Mouse (Mus musculus) C2C12 (cell line): ENCODE measurements around the gene Sertad3. TPM values are rescaled to one million over a fixed set of nuclear protein-coding genes. Genes with fewer than 3 reads are reported as not detected.

Source experiments
- H3K27me3 ChIP-seq: one replicate; pipeline ENCODE4 v1.6.1; 2011; ENCODE audit not compliant: control insufficient read depth, insufficient read depth, insufficient read length
- H3K36me3 ChIP-seq: one replicate; pipeline ENCODE4 v1.6.1; 2011; ENCODE audit not compliant: control insufficient read depth, insufficient read depth
- H3K4me3 ChIP-seq: one replicate; pipeline ENCODE4 v1.5.1; 2011; ENCODE audit warnings: mild to moderate bottlenecking, control low read depth; ENCODE audit not compliant: poor library complexity, insufficient read depth, severe bottlenecking
- H3K79me2 ChIP-seq: one replicate; pipeline ENCODE4 v1.6.1; 2011; ENCODE audit not compliant: control insufficient read depth, insufficient read depth
- H3K79me3 ChIP-seq: one replicate; pipeline ENCODE4 v1.6.1; 2011; ENCODE audit warnings: low read depth, control low read depth
- H3ac ChIP-seq: one replicate; pipeline ENCODE3; 2011; ENCODE audit warnings: low read depth; ENCODE audit not compliant: control insufficient read depth, insufficient read length
- CEBPB ChIP-seq: IDR thresholded peaks from one replicate; pipeline ENCODE4 v1.6.1; 2011; ENCODE audit warnings: low read depth, mild to moderate bottlenecking, control low read depth, moderate library complexity
- CTCF ChIP-seq: IDR thresholded peaks from one replicate; pipeline ENCODE4 v1.5.1; 2011; ENCODE audit not compliant: control insufficient read depth, insufficient read depth, insufficient read length
- FOSL1 ChIP-seq: IDR thresholded peaks from one replicate; pipeline ENCODE4 v1.8.0; 2011; ENCODE audit warnings: mild to moderate bottlenecking, low read length; ENCODE audit not compliant: poor library complexity, insufficient read depth, severe bottlenecking
- MAX ChIP-seq: IDR thresholded peaks from one replicate; pipeline ENCODE4 v1.6.1; 2011; ENCODE audit warnings: mild to moderate bottlenecking, control low read depth
- MYOD1 ChIP-seq: IDR thresholded peaks from one replicate; pipeline ENCODE4 v1.6.1; 2011; ENCODE audit warnings: low read depth; ENCODE audit not compliant: control insufficient read depth, insufficient read length
- MYOG ChIP-seq: IDR thresholded peaks from one replicate; pipeline ENCODE4 v1.6.1; 2011; ENCODE audit not compliant: control insufficient read depth, insufficient read length; ENCODE audit errors: extremely low read depth
- USF1 ChIP-seq: IDR thresholded peaks from one replicate; pipeline ENCODE4 v1.6.1; 2011; ENCODE audit warnings: low read depth, mild to moderate bottlenecking, control low read depth, moderate library complexity
- polyA plus RNA-seq: library from polyadenylated mRNA; unstranded; fragments of >200 nt; fragmentation: generic; extraction: Trizol; gene quantifications from one replicate; pipeline ENCODE4 v1.2.1, GENCODE M21; 2012; ENCODE audit warnings: missing spikeins

The Sertad3 gene
- polyA plus RNA-seq, 1 experiment: 12.5 TPM

- no peaks in the 10 kb centered on the region for H3K79me2 ChIP-seq
- no peak overlapping the region for H3K4me3 ChIP-seq
- H3K36me3 ChIP-seq: no peaks in the 10 kb centered on the region
- no peak for TF ChIP-seq MAX
- TF ChIP-seq FOSL1: no peak
- no peak for TF ChIP-seq CEBPB
- no peak for TF ChIP-seq USF1
- no peak for TF ChIP-seq MYOG
- no peak for TF ChIP-seq MYOD1
- TF ChIP-seq CTCF: no peak
- no peak overlapping the region for H3ac ChIP-seq
- H3K27me3 ChIP-seq: peaks cover 7% of the 10 kb centered on the region
- H3K79me3 ChIP-seq: no peaks in the 10 kb centered on the region
Observed at GRCm38 (mm10) chr7:27433794-27434193, 39.8 kb upstream of the Sertad3 start.

DNA sequence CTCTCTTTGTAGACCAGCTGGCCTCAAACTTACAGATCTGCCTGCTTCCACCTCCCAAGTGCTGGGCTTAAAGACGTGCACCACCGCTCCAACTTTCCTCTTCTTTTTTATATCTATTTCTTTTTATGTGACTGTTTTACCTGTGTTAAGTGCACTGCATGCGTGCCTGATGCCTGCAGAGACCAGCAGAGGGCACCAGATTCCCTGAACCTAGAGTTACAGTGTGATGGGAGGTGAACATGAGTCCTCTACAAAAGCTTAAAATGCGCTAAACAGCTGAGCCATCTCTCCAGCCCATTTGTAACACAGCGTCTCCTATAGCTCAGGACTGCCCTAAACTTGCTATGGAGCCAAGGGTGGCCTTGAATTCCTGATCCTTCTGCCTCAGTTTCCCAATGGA is 36.0 kb upstream of the Sertad3 start:
- Histone ChIP-seq H3ac (no peak overlapping the region), H3K36me3 (no peaks in the 10 kb centered on the region), H3K79me2 (no peaks in the 10 kb centered on the region), H3K4me3 (no peak overlapping the region), H3K79me3 (no peaks in the 10 kb centered on the region), H3K27me3 (peaks cover 7% of the 10 kb centered on the region)
- TF ChIP-seq MYOG (no peak), CTCF (no peak), MAX (no peak), MYOD1 (no peak), FOSL1 (no peak), CEBPB (no peak), USF1 (no peak)

- TF ChIP-seq CTCF (no peak), MYOD1 (no peak), USF1 (no peak), FOSL1 (no peak), MAX (no peak), MYOG (no peak), CEBPB (no peak)
- no peaks in the 10 kb centered on the region for H3K36me3 ChIP-seq
- no peak overlapping the region for H3ac ChIP-seq
- no peaks in the 10 kb centered on the region for H3K79me2 ChIP-seq
- no peak overlapping the region for H3K4me3 ChIP-seq
- H3K27me3 ChIP-seq: no peaks in the 10 kb centered on the region
- H3K79me3 ChIP-seq: no peaks in the 10 kb centered on the region
Observed at GRCm38 (mm10) chr7:27440014-27440413, 33.6 kb upstream of the Sertad3 start.

DNA sequence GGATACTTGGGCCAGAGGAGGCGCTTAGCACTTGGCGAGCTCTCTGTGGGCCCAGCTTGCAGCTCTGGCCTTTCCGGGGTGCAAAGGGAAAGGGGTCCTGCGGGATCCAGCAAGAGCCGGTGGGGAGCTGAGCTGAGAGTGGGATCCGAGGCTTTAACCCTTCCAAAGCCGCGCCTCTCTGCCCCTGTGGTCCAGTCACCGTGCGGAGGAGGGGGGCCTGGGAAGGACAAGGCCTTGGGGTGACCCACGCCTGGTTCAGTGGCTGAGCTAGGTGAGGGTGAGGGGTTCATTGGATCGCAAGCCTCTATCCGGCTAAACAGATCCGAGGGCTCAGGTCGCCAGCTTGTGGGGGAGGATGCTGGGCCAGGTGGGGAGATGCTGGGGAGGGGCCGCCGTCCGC is 27.5 kb upstream of the Sertad3 start:
- Histone ChIP-seq H3ac (peak overlapping the region; percentile 25), H3K36me3 (no peaks in the 10 kb centered on the region), H3K4me3 (no peak overlapping the region), H3K79me2 (no peaks in the 10 kb centered on the region), H3K27me3 (peaks cover 11% of the 10 kb centered on the region), H3K79me3 (no peaks in the 10 kb centered on the region)
- TF ChIP-seq CEBPB: no peak
- no peak for TF ChIP-seq CTCF
- no peak for TF ChIP-seq FOSL1
- TF ChIP-seq MYOG: no peak
- no peak for TF ChIP-seq MAX
- no peak for TF ChIP-seq MYOD1
- no peak for TF ChIP-seq USF1

DNA sequence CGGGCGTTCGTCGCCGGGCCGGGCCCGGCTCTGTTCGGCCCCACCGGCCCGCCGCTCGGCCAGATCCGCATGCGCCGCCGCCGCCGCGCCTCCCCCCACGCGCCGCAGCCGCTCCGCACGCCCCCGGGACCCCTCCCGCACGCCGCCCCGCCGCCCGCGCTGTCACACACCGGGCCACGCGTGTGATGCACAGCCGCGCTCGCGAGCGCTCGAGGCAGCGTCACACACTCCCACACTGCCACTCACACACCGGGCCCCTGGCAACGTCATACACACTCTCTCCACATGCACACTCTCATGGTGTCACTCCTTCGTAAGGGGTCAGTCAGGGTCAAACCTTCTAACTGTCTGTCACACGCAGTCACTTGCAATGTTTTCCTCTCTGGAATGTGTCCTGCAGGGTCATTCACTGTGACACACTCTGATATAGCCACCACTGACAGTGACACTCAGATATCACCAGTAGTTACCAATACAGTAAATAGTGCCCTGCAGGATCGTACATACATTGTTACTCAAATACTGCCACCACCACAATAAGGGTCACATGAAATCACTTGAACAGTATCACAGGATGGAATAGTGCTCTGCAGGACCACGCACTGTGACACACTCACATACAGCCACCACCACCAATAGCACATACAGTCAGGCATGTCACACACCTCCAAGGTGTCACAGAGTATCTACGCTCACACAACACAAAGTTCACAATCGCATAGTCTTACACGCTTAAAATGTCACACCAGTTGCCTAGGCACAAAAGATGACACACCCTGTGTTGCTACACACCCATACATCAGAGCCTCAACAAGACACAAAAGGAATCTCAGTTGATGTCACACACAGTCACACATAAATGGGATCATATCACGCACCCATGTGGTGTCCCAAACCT is 26.8 kb upstream of the Sertad3 start:
- peak overlapping the region; percentile 22 for H3ac ChIP-seq
- H3K27me3 ChIP-seq: peaks cover 11% of the 10 kb centered on the region
- no peaks in the 10 kb centered on the region for H3K36me3 ChIP-seq
- H3K4me3 ChIP-seq: no peak overlapping the region
- no peak for TF ChIP-seq CTCF
- no peak for TF ChIP-seq FOSL1
- TF ChIP-seq CEBPB: no peak
- no peak for TF ChIP-seq USF1
- TF ChIP-seq MYOD1: no peak
- no peak for TF ChIP-seq MAX
- TF ChIP-seq MYOG: no peak
- H3K79me2 ChIP-seq: no peaks in the 10 kb centered on the region
- no peaks in the 10 kb centered on the region for H3K79me3 ChIP-seq

DNA sequence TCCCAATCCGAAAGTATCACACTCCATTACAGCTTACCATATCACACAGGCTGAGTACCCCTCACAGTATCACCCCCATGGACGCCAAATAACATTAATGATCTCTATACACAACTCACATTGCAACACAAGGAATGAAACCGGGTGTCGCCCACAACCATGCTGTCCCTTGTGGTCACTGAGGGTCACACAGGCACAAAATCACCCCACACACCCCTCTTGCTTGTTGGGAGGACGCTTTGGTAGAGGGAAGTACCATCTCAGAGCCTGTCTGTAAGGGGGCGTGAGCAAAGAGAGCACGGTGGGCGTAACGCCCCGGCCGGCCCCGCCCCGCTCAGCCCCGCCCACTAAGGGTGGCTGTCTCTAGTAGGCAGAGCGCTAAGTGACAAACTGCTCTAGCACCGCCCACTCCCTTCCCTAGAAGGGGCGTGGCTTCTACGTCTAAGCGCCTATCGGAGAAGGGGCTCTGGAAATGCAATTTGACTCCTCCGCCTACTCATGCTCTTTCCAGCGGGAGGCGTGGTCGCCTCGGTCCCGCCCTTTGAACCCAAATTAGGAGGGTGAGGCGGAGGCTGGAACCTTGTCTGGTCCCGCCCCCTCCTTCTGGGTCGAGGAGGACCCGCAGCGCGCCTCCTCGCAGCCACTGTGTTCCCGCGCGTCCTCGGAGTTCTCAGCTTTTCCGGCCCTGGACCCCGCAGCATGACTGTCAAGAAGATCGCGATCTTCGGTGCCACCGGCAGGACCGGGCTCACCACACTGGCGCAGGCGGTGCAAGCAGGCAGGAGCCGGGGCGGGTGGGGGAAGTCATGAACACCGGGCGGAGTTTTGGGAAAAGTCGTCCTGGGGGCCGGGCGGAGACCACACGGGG is 25.9 kb upstream of the Sertad3 start, which contains the start of the genes Sptbn4 and Blvrb:
Sptbn4 (minus strand) TSS at position 268 of the 868 bp plus-strand sequence.
Blvrb (plus strand) TSS at position 560 of the 868 bp plus-strand sequence.
- peaks cover 11% of the 10 kb centered on the region for H3K27me3 ChIP-seq
- TF ChIP-seq MAX (peak; percentile 32), FOSL1 (no peak)
- H3K36me3 ChIP-seq: no peaks in the 10 kb centered on the region

More for the DNA sequence above, 25.9 kb upstream of the Sertad3 start, which contains the start of the genes Sptbn4 and Blvrb:
- H3K79me3 ChIP-seq: no peaks in the 10 kb centered on the region
- peak within 1 kb of the TSS; percentile 69 for H3ac ChIP-seq
- no peaks in the 10 kb centered on the region for H3K79me2 ChIP-seq
- H3K4me3 ChIP-seq: peak within 1 kb of the TSS; percentile 32
